Mouse (Mus musculus) CH12.LX (cell line): ENCODE data around the gene Nlgn1. TPM values are rescaled to one million over a fixed set of nuclear protein-coding genes. Genes with fewer than 3 reads are reported as not detected.

Experiments
- DNase-seq: peaks from one replicate; pipeline ENCODE4 v3.0.0-alpha.2; 2013; ENCODE audit errors: extremely low read depth
- H3K27ac ChIP-seq: 2 replicates; pipeline ENCODE4 v1.5.1; 2012; ENCODE audit warnings: low read depth, mild to moderate bottlenecking, control low read depth, moderate library complexity; ENCODE audit not compliant: insufficient read depth
- H3K27me3 ChIP-seq: replicated peaks from 2 replicates; pipeline ENCODE3; 2012; ENCODE audit warnings: inconsistent platforms
- H3K36me3 ChIP-seq, 2 experiments: replicated peaks in 1 of 2; 2 replicates each; pipeline versions ENCODE3 to v1.6.1; 2012; ENCODE audit warnings: inconsistent platforms in 1 of 2, low read length in 1 of 2, mild to moderate bottlenecking in 1 of 2, mixed read lengths in 1 of 2, moderate library complexity in 1 of 2; ENCODE audit not compliant: control insufficient read depth in 1 of 2, insufficient read depth in 1 of 2
- H3K4me1 ChIP-seq, 2 experiments: 2 replicates each; pipeline ENCODE4 v1.6.1; 2012; ENCODE audit warnings: inconsistent platforms in 1 of 2, moderate library complexity in 1 of 2; ENCODE audit not compliant: insufficient read depth in 2 of 2, control insufficient read depth in 1 of 2
- H3K4me2 ChIP-seq: 2 replicates; pipeline ENCODE4 v1.6.1; 2012; ENCODE audit warnings: low read depth, mild to moderate bottlenecking, control low read depth; ENCODE audit not compliant: poor library complexity, insufficient read depth, severe bottlenecking
- H3K4me3 ChIP-seq, 3 experiments: fragments of 150-350 bp in 1 of 3; sonication (generic) in 1 of 3; replicated peaks in 1 of 3; 2 replicates each; pipeline versions ENCODE3 to v1.5.1; 2011 to 2012; ENCODE audit warnings: low read depth in 2 of 3, low read length in 2 of 3, mild to moderate bottlenecking in 2 of 3, moderate library complexity in 2 of 3, control low read depth in 1 of 3, improper control_type of control experiment in 1 of 3, inconsistent platforms in 1 of 3, mixed read lengths in 1 of 3; ENCODE audit not compliant: poor library complexity in 1 of 3
- H3K79me2 ChIP-seq: replicated peaks from 2 replicates; pipeline ENCODE4 v1.6.1; 2012; ENCODE audit warnings: mild to moderate bottlenecking, moderate library complexity; ENCODE audit not compliant: control insufficient read depth, poor library complexity, insufficient read depth, severe bottlenecking; ENCODE audit errors: extremely low read depth
- H3K9ac ChIP-seq: 2 replicates; pipeline ENCODE4 v1.6.1; 2012; ENCODE audit warnings: low read depth, mild to moderate bottlenecking, control low read depth, moderate library complexity; ENCODE audit not compliant: insufficient read depth
- H3K9me3 ChIP-seq: replicated peaks from 2 replicates; pipeline ENCODE3; 2012; ENCODE audit warnings: low read length, inconsistent platforms, mixed read lengths
- BHLHE40 ChIP-seq: IDR thresholded peaks from 2 replicates; pipeline ENCODE4 v1.6.1; 2011; ENCODE audit warnings: mild to moderate bottlenecking, low read depth, low read length, improper control_type of control experiment
- CHD1 ChIP-seq: IDR thresholded peaks from 2 replicates; pipeline ENCODE4 v1.6.1; 2012; ENCODE audit warnings: low read depth, low read length, improper control_type of control experiment, inconsistent platforms
- CHD2 ChIP-seq: IDR thresholded peaks from 2 replicates; pipeline ENCODE4 v1.6.1; 2011; ENCODE audit warnings: low read length, improper control_type of control experiment
- E2F4 ChIP-seq: IDR thresholded peaks from 2 replicates; pipeline ENCODE4 v1.6.1; 2011; ENCODE audit warnings: low read depth, low read length, improper control_type of control experiment; ENCODE audit not compliant: insufficient replicate concordance
- IRF4 ChIP-seq: IDR thresholded peaks from 2 replicates; pipeline ENCODE4 v1.6.1; 2014; ENCODE audit warnings: low read depth, mild to moderate bottlenecking, inconsistent platforms, low read length, improper control_type of control experiment
- JUN ChIP-seq: IDR thresholded peaks from 2 replicates; pipeline ENCODE4 v1.6.1; 2011; ENCODE audit warnings: low read depth, mild to moderate bottlenecking, low read length, improper control_type of control experiment, moderate library complexity; ENCODE audit not compliant: insufficient read depth
- JUND ChIP-seq: conservative IDR thresholded peaks from 2 replicates; pipeline ENCODE4 v1.6.1; 2011; ENCODE audit warnings: low read depth, low read length, improper control_type of control experiment
- KAT2A ChIP-seq: IDR thresholded peaks from 2 replicates; pipeline ENCODE4 v1.6.1; 2012; ENCODE audit warnings: low read length, improper control_type of control experiment, inconsistent platforms; ENCODE audit not compliant: insufficient replicate concordance
- MAFK ChIP-seq: IDR thresholded peaks from 2 replicates; pipeline ENCODE4 v1.6.1; 2011; ENCODE audit warnings: low read length, improper control_type of control experiment; ENCODE audit not compliant: insufficient replicate concordance
- MAZ ChIP-seq: IDR thresholded peaks from 2 replicates; pipeline ENCODE4 v1.6.1; 2012; ENCODE audit warnings: low read depth, mild to moderate bottlenecking, inconsistent platforms, low read length, improper control_type of control experiment, moderate library complexity
- NELFE ChIP-seq: IDR thresholded peaks from 2 replicates; pipeline ENCODE4 v1.6.1; 2011; ENCODE audit warnings: low read depth, low read length, improper control_type of control experiment
- NRF1 ChIP-seq: IDR thresholded peaks from 2 replicates; pipeline ENCODE4 v1.6.1; 2014; ENCODE audit warnings: low read depth, mild to moderate bottlenecking, inconsistent platforms, low read length, improper control_type of control experiment, moderate library complexity
- POLR2A ChIP-seq: IDR thresholded peaks from 2 replicates; pipeline ENCODE4 v1.6.1; 2011; ENCODE audit warnings: low read depth, mild to moderate bottlenecking, improper control_type of control experiment, low read length
- SMC3 ChIP-seq: IDR thresholded peaks from 2 replicates; pipeline ENCODE4 v1.6.1; 2011; ENCODE audit warnings: low read depth, low read length, improper control_type of control experiment
- TCF12 ChIP-seq: IDR thresholded peaks from 2 replicates; pipeline ENCODE4 v1.6.1; 2014; ENCODE audit warnings: low read depth, mild to moderate bottlenecking, inconsistent platforms, low read length, improper control_type of control experiment
- USF1 ChIP-seq: IDR thresholded peaks from 2 replicates; pipeline ENCODE4 v1.6.1; 2014; ENCODE audit warnings: low read depth, mild to moderate bottlenecking, inconsistent platforms, low read length, improper control_type of control experiment
- USF2 ChIP-seq: conservative IDR thresholded peaks from 2 replicates; pipeline ENCODE4 v1.6.1; 2011; ENCODE audit warnings: low read depth, low read length, improper control_type of control experiment
- ZC3H11A ChIP-seq: IDR thresholded peaks from 2 replicates; pipeline ENCODE4 v1.6.1; 2012; ENCODE audit warnings: low read depth, mild to moderate bottlenecking, inconsistent platforms, low read length, improper control_type of control experiment
- ZKSCAN1 ChIP-seq: IDR thresholded peaks from 2 replicates; pipeline ENCODE4 v1.6.1; 2012; ENCODE audit warnings: low read depth, inconsistent platforms, low read length, improper control_type of control experiment, borderline replicate concordance
- ZMIZ1 ChIP-seq: IDR thresholded peaks from 2 replicates; pipeline ENCODE4 v1.6.1; 2012; ENCODE audit warnings: low read depth, mild to moderate bottlenecking, inconsistent platforms, low read length, improper control_type of control experiment
- ZNF384 ChIP-seq: IDR thresholded peaks from 2 replicates; pipeline ENCODE4 v1.6.1; 2012; ENCODE audit warnings: low read depth, low read length, improper control_type of control experiment, inconsistent platforms
- dilution Hi-C: fragments of 300-500 bp; cut with MboI; formaldehyde crosslinking; loops from 2 replicates; pipeline ENCODE4 v1.14.3; 2020; ENCODE audit warnings: low sequenced_read_pairs; ENCODE audit not compliant: extremely low pct_unique_long_range_greater_than_20kb, extremely low pct_ligation_motif_present
- in situ Hi-C: fragments of 300-500 bp; cut with MboI; formaldehyde crosslinking; loops from 3 replicates; pipeline ENCODE4 v1.14.3; 2019; ENCODE audit warnings: low sequenced_read_pairs, low pct_ligation_motif_present, low pct_unique_long_range_greater_than_20kb, mixed read lengths
- polyA plus RNA-seq: library from polyadenylated mRNA; unstranded; fragments of >175 nt; gene quantifications from 2 replicates; pipeline ENCODE4 v1.2.1, GENCODE M21; 2012; ENCODE audit warnings: low read depth; ENCODE audit not compliant: insufficient read length
- total RNA-seq, 2 experiments: library from RNA; depleted of rRNA; stranded (reverse); fragments of 300-350 nt in 1 of 2; fragments of >200 nt in 1 of 2; gene quantifications; 2 replicates each; pipeline ENCODE4 v1.2.3; 2012 to 2014

Nlgn1 gene
- total and polyA plus RNA-seq, 3 experiments: not detected

DNA sequence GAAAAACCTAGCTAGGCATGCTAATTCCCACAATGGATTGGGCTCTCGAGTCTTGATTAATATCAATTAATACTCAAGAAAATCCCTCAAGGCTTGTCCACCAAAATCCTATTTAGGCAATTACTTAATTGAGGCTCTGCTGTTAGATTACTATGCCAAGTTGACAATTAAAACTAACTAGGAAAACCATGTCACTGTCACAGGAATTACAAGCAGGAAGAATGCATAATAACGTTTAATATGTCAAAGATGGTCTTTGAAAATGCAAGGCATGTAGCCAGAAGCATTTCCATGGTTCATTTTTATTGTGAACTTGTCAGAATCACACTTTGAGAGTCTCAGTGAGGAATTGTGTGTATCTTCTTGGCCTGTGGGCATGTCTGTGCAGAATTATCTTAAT is 289.3 kb downstream of the Nlgn1 start:
- in situ Hi-C loops (no loop called here), dilution Hi-C loops (no loop called here)
- no peak for DNase-seq
- Histone ChIP-seq H3K27ac (no peak overlapping the region), H3K4me2 (no peak overlapping the region), H3K27me3 (no peaks in the 10 kb centered on the region), H3K9ac (no peak overlapping the region), H3K36me3 (no peaks in the 10 kb centered on the region), H3K79me2 (no peaks in the 10 kb centered on the region), H3K4me3 (no peak overlapping the region), H3K9me3 (peaks cover 23% of the 10 kb centered on the region), H3K4me1 (no peaks in the 10 kb centered on the region)
- no peak for TF ChIP-seq POLR2A
- no peak for TF ChIP-seq ZKSCAN1
- no peak for TF ChIP-seq USF1
- TF ChIP-seq NELFE: no peak
- TF ChIP-seq SMC3: no peak
- no peak for TF ChIP-seq CHD1
- no peak for TF ChIP-seq KAT2A
- no peak for TF ChIP-seq TCF12
- TF ChIP-seq MAZ: no peak
- TF ChIP-seq ZNF384: no peak
- no peak for TF ChIP-seq USF2
- TF ChIP-seq JUN: no peak

DNA sequence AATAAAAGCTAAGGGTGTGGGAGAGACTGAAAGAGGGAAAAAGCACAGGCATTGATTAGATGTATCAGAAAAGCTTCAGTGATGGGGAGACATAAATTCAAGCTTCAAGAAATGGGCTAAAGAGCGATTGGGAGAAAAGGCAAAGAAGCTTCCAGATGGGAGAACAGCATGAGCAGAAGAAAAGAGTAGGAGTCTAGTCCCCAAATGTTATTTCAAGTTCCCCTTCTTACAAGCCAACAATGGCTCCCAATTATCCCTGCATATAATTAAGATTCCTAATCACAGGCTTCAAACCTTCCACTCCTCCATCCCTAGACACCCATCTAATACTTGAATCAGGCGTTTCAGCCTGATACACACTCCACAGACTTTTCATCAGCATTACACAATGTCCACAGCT is 292.6 kb downstream of the Nlgn1 start:
- Histone ChIP-seq H3K4me1 (no peaks in the 10 kb centered on the region), H3K27me3 (no peaks in the 10 kb centered on the region), H3K79me2 (no peaks in the 10 kb centered on the region), H3K27ac (no peak overlapping the region), H3K36me3 (no peaks in the 10 kb centered on the region), H3K4me2 (no peak overlapping the region), H3K9ac (no peak overlapping the region), H3K9me3 (peaks cover 16% of the 10 kb centered on the region), H3K4me3 (no peak overlapping the region)
- DNase-seq: no peak
- dilution Hi-C loops: no loop called here
- in situ Hi-C loops: no loop called here
- no peak for TF ChIP-seq IRF4
- no peak for TF ChIP-seq MAFK
- TF ChIP-seq NRF1: no peak
- TF ChIP-seq ZMIZ1: no peak
- TF ChIP-seq SMC3: no peak
- TF ChIP-seq BHLHE40: no peak

DNA sequence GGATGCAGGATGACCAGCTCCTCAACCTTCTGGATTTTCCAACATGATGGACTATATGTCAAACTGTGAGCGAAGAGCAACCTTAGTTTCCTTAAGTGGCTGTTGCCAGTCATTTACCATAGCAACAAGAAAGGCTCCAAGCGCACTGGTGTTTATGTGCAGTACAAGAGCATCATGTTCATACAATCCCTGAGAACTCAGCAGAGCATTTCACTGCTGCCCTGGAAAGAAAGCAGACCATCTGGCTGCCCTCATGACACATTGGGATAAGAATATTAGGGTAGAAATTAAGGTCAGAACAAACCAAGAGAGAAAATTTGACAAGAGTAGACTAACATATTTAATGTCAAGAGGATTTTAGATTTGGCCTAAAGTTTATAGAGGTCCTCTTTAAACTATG is 306.2 kb downstream of the Nlgn1 start:
- no peaks in the 10 kb centered on the region for H3K79me2 ChIP-seq
- H3K9me3 ChIP-seq: peaks cover 19% of the 10 kb centered on the region
- H3K4me2 ChIP-seq: no peak overlapping the region
- DNase-seq: no peak
- no peak overlapping the region for H3K27ac ChIP-seq
- in situ Hi-C loops: no loop called here
- H3K36me3 ChIP-seq: no peaks in the 10 kb centered on the region
- H3K9ac ChIP-seq: no peak overlapping the region
- TF ChIP-seq ZC3H11A (no peak), USF1 (no peak), USF2 (no peak), NELFE (no peak), JUND (no peak), TCF12 (no peak), CHD2 (no peak), E2F4 (no peak)
- no peaks in the 10 kb centered on the region for H3K27me3 ChIP-seq
- no peaks in the 10 kb centered on the region for H3K4me1 ChIP-seq
- H3K4me3 ChIP-seq: no peak overlapping the region
- dilution Hi-C loops: no loop called here
